Mouse (Mus musculus) thymus, adult 2 months (tissue): ENCODE results near the gene Cckar. TPM values are rescaled to one million over a fixed set of nuclear protein-coding genes. Genes with fewer than 3 reads are reported as not detected.
A peak's percentile ranks its signal among the peaks of the same experiment; 100 is the strongest.
"Not testable (repeated sequence)": the region's sequence is repeated elsewhere in the genome, so short reads cannot be mapped to it uniquely, and the experiment has no call there.

ENCODE experiments used
- DNase-seq: peaks from one replicate; pipeline ENCODE4 v3.0.0; 2021
- H3K27ac ChIP-seq: fragments of 200-500 bp; 2 replicates; pipeline ENCODE4 v1.5.1; 2012; ENCODE audit warnings: low read length, control low read depth; ENCODE audit not compliant: control insufficient read depth, insufficient read depth
- H3K27me3 ChIP-seq: fragments of 200-500 bp; 2 replicates; pipeline ENCODE4 v1.6.1; 2012; ENCODE audit warnings: mild to moderate bottlenecking, low read length, moderate library complexity, mixed read lengths; ENCODE audit not compliant: control insufficient read depth, insufficient read depth
- H3K36me3 ChIP-seq: fragments of 200-500 bp; 2 replicates; pipeline ENCODE4 v1.6.1; 2012; ENCODE audit warnings: mild to moderate bottlenecking, low read length, moderate library complexity; ENCODE audit not compliant: control insufficient read depth, insufficient read depth
- H3K4me1 ChIP-seq: fragments of 200-500 bp; replicated peaks from 2 replicates; pipeline ENCODE4 v1.6.1; 2012; ENCODE audit warnings: low read length; ENCODE audit not compliant: control insufficient read depth, insufficient read depth
- H3K4me3 ChIP-seq: fragments of 200-500 bp; 2 replicates; pipeline ENCODE4 v1.5.1; 2012; ENCODE audit warnings: mild to moderate bottlenecking, low read length, control low read depth, moderate library complexity; ENCODE audit not compliant: control insufficient read depth, insufficient read depth
- CTCF ChIP-seq: fragments of 200-500 bp; IDR thresholded peaks from 2 replicates; pipeline ENCODE4 v1.5.1; 2012; ENCODE audit warnings: mild to moderate bottlenecking, control low read depth, low read length, moderate library complexity, borderline replicate concordance; ENCODE audit not compliant: control insufficient read depth, poor library complexity, insufficient read depth; ENCODE audit errors: extremely low read depth
- POLR2A ChIP-seq: fragments of 200-500 bp; IDR thresholded peaks from 2 replicates; pipeline ENCODE4 v1.6.1; 2012; ENCODE audit warnings: mild to moderate bottlenecking, low read length, control low read depth, moderate library complexity; ENCODE audit not compliant: control insufficient read depth, poor library complexity, insufficient read depth; ENCODE audit errors: extremely low read depth
- WGBS: fragments of 180-500 bp; shearing (Covaris S2); methylation state at CpG from one replicate; pipeline ENCODE4 v1.1.7; 2018; 5-methylcytosine and 5-hydroxymethylcytosine counted together
- polyA plus RNA-seq: library from polyadenylated mRNA; depleted of rRNA; stranded (reverse); fragments of >200 nt; gene quantifications from 2 replicates; pipeline ENCODE4 v1.2.3, GENCODE M21; 2012

Cckar gene
- polyA plus RNA-seq, 1 experiment = 0.28 TPM

DNA sequence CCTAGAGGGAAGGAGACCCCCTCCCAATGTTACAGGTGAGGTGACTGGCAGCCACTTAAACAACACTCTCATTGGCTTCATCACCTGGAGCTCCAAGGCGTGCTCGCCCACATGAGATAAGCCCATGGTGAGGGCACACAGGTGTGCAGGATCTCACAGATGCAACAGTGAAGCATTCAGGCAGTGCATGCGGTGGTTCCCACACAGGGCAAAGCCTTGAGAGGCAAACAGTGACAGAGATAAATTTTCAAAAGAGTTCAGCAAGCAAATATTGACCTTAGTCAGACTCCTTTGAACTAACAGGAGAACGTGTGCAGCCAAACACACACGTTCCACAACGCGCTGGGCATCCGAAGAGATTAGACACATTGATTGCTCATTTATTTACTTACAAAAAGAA, 30.8 kb downstream of the Cckar start:
- no peak for DNase-seq
- Histone ChIP-seq H3K27me3 (no peaks in the 10 kb centered on the region), H3K4me3 (no peak overlapping the region), H3K4me1 (no peaks in the 10 kb centered on the region), H3K27ac (no peak overlapping the region), H3K36me3 (no peaks in the 10 kb centered on the region)
- TF ChIP-seq POLR2A = no peak
- no peak for TF ChIP-seq CTCF
- 94% methylated on average over 8 of the region's 8 CpGs for WGBS

DNA sequence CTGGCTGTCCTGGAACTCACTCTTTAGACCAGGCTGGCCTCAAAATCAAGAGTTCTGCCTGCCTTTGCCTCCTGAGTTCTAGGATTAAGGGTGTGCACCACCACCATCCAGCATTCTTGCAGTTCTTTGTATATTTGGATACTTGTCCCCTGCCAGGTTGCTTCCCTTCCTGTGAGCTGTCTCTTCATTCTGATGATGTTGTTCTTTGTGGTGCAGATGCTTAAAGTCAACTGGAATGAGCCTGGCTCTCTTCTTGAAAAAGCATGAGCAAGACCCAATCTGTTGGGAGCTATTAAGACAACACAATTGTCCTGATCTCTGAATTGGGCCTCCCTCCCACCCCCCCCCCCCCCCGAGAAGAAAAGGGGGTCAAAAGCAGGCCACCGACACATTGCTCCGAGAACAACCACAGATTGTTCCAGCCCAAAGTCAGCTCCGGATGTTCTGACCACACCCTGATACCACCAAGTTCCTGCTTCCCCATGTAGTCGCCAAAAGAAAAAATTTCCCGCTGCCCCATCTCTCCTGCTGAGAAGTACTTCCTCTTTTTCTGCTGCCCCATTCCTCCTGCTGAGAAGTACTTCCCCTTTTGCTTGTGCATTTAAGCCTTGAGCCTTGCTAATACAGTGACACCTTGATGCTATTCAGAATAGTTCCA, 33.9 kb downstream of the Cckar start:
- not testable (repeated sequence) for H3K36me3 ChIP-seq, DNase-seq, H3K4me3 ChIP-seq, H3K27ac ChIP-seq, H3K4me1 ChIP-seq, H3K27me3 ChIP-seq
- 87% methylated on average over 6 of the region's 6 CpGs for WGBS

DNA sequence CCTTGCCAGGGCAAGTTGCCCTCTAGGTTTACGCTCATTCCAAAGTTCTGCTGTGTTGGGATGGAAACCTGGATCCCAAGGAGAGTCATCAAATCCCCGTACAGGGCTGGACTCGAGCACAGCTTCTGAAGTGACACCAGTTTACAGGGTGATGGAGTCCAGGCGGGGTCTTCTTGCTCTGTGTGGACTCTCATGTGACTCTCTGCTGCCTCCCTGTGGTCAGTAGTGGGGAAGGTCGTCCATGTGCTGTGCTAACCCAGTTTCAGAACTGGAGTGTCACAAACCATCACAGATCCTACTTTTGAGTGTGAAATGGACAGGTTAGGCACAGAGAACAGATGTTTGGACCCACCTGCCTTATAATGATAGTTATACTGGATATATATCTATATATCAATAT, 35.2 kb downstream of the Cckar start:
- peak; percentile 72 for DNase-seq
- no peaks in the 10 kb centered on the region for H3K27me3 ChIP-seq
- H3K4me1 ChIP-seq = no peaks in the 10 kb centered on the region
- H3K27ac ChIP-seq = no peak overlapping the region
- 27% methylated on average over 5 of the region's 5 CpGs for WGBS
- TF ChIP-seq POLR2A (no peak), CTCF (peak; percentile 75; the same call in 1 of the 2 replicates)
- no peaks in the 10 kb centered on the region for H3K36me3 ChIP-seq
- H3K4me3 ChIP-seq = no peak overlapping the region

DNA sequence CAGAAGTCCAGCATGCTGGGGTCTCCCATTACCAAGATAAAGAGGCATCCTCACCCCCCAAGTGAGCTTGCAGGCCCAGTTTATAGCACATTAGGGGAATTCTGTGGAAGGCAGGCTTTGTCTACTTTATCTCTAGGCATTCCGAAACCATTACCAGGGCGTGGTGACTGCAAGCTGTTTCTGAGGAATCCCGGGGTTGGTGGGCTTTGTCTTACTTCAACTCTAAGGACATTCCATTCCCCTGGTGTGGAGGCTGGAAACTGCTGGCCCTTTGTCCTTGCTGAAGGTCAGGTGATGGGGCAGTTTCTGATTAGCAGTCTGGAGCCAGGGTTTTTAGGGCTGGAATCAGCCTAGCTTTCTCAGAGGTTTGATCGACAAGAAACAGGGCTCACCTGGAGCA, 36.0 kb downstream of the Cckar start:
- Histone ChIP-seq H3K4me1 (no peaks in the 10 kb centered on the region), H3K27ac (no peak overlapping the region), H3K4me3 (no peak overlapping the region), H3K36me3 (no peaks in the 10 kb centered on the region), H3K27me3 (no peaks in the 10 kb centered on the region)
- TF ChIP-seq CTCF (no peak), POLR2A (no peak)
- DNase-seq = no peak
- WGBS = 83% methylated on average over 4 of the region's 4 CpGs

- H3K4me1 ChIP-seq = no peaks in the 10 kb centered on the region
- 88% methylated on average over 10 of the region's 10 CpGs for WGBS
- TF ChIP-seq POLR2A (no peak), CTCF (no peak)
- H3K4me3 ChIP-seq = no peak overlapping the region
- no peak for DNase-seq
- no peaks in the 10 kb centered on the region for H3K27me3 ChIP-seq
- no peak overlapping the region for H3K27ac ChIP-seq
- H3K36me3 ChIP-seq = no peaks in the 10 kb centered on the region
Measured at GRCm38 (mm10) chr5:53670321-53670938, 37.1 kb downstream of the Cckar start.

DNA sequence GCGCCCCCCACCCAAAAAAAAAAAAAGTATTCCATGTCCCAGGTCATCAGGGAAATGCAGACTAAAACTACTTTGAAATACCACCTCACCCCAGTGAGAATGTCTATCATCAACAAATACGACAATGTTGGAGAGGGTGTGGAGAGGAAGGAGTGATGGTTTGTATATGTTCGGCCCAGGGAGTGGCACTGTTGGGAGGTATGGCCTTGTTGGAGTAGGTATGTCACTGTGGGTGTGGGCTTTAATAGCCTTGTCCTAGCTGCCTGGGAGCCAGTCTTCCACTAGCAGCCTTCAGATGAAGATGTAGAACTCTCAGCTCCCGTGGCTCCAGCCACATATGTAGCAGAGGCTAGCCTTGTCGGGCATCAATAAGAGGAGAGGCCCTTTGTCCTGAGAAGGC, 39.5 kb downstream of the Cckar start:
- H3K4me1 ChIP-seq = no peaks in the 10 kb centered on the region
- H3K4me3 ChIP-seq = no peak overlapping the region
- DNase-seq = no peak
- no peak overlapping the region for H3K27ac ChIP-seq
- 93% methylated on average over 5 of the region's 5 CpGs for WGBS
- no peaks in the 10 kb centered on the region for H3K36me3 ChIP-seq
- TF ChIP-seq CTCF = no peak
- TF ChIP-seq POLR2A = no peak
- no peaks in the 10 kb centered on the region for H3K27me3 ChIP-seq

- no peak for DNase-seq
- TF ChIP-seq CTCF (no peak), POLR2A (no peak)
- no peaks in the 10 kb centered on the region for H3K36me3 ChIP-seq
- no peaks in the 10 kb centered on the region for H3K27me3 ChIP-seq
- no peak overlapping the region for H3K4me3 ChIP-seq
- no peak overlapping the region for H3K27ac ChIP-seq
- no peaks in the 10 kb centered on the region for H3K4me1 ChIP-seq
Measured at GRCm38 (mm10) chr5:53663665-53664064, 43.8 kb downstream of the Cckar start.
